Mouse (Mus musculus): ENCODE results near the gene Trabd2b. TPM values are rescaled to one million over a fixed set of nuclear protein-coding genes. Genes with fewer than 3 reads are reported as not detected.

The Trabd2b gene
- polyA plus RNA-seq, 1 experiment = 4.8 TPM

- H3K27ac ChIP-seq (ENCODE audit: insufficient read depth, low read length) = no peak overlapping the region
- no peaks in the 10 kb centered on the region for H3K27me3 ChIP-seq (ENCODE audit: control insufficient read depth, insufficient read depth, low read length)
- TF ChIP-seq CTCF (IDR thresholded peaks at IDR 0.05; ENCODE audit: borderline replicate concordance, insufficient read depth, low read depth, low read length) (no peak), POLR2A (IDR thresholded peaks at IDR 0.05; ENCODE audit: borderline replicate concordance, insufficient read depth, low read length) (no peak)
- no peak overlapping the region for H3K4me3 ChIP-seq (replicated peaks; ENCODE audit: insufficient read depth, low read depth, low read length)
- H3K4me1 ChIP-seq (ENCODE audit: control insufficient read depth, insufficient read depth, low read length) = peaks cover 5% of the 10 kb centered on the region
- no peak for DNase-seq
- WGBS = 42% methylated on average over 28 of the region's 28 CpGs
Measured at GRCm38 (mm10) chr4:114648532-114649074, 242.1 kb downstream of the Trabd2b start.

GRCm38 (mm10) chr4:114650551-114650950 lies 244.0 kb downstream of the Trabd2b start:
- peaks cover 5% of the 10 kb centered on the region for H3K4me1 ChIP-seq (ENCODE audit: control insufficient read depth, insufficient read depth, low read length)
- 38% methylated on average over 6 of the region's 6 CpGs for WGBS
- H3K4me3 ChIP-seq (replicated peaks; ENCODE audit: insufficient read depth, low read depth, low read length) = no peak overlapping the region
- no peak overlapping the region for H3K27ac ChIP-seq (ENCODE audit: insufficient read depth, low read length)
- peak in 1 of 2 experiments; percentile 8 for DNase-seq
- H3K27me3 ChIP-seq (ENCODE audit: control insufficient read depth, insufficient read depth, low read length) = no peaks in the 10 kb centered on the region
- TF ChIP-seq CTCF (IDR thresholded peaks at IDR 0.05; ENCODE audit: borderline replicate concordance, insufficient read depth, low read depth, low read length) = no peak
- no peak for TF ChIP-seq POLR2A (IDR thresholded peaks at IDR 0.05; ENCODE audit: borderline replicate concordance, insufficient read depth, low read length)

- no peak overlapping the region for H3K4me3 ChIP-seq (replicated peaks; ENCODE audit: insufficient read depth, low read depth, low read length)
- TF ChIP-seq CTCF (IDR thresholded peaks at IDR 0.05; ENCODE audit: borderline replicate concordance, insufficient read depth, low read depth, low read length) = no peak
- no peak for TF ChIP-seq POLR2A (IDR thresholded peaks at IDR 0.05; ENCODE audit: borderline replicate concordance, insufficient read depth, low read length)
- H3K27me3 ChIP-seq (ENCODE audit: control insufficient read depth, insufficient read depth, low read length) = no peaks in the 10 kb centered on the region
- peaks cover 5% of the 10 kb centered on the region for H3K4me1 ChIP-seq (ENCODE audit: control insufficient read depth, insufficient read depth, low read length)
- no peak overlapping the region for H3K27ac ChIP-seq (ENCODE audit: insufficient read depth, low read length)
- 62% methylated on average over 3 of the region's 3 CpGs for WGBS
- DNase-seq = no peak
Measured at GRCm38 (mm10) chr4:114651007-114651406, 244.5 kb downstream of the Trabd2b start.

GRCm38 (mm10) chr4:114651606-114652005 lies 245.1 kb downstream of the Trabd2b start:
- TF ChIP-seq CTCF (IDR thresholded peaks at IDR 0.05; ENCODE audit: borderline replicate concordance, insufficient read depth, low read depth, low read length) (no peak), POLR2A (IDR thresholded peaks at IDR 0.05; ENCODE audit: borderline replicate concordance, insufficient read depth, low read length) (no peak)
- Histone ChIP-seq H3K4me1 (ENCODE audit: control insufficient read depth, insufficient read depth, low read length) (peaks cover 5% of the 10 kb centered on the region), H3K27me3 (ENCODE audit: control insufficient read depth, insufficient read depth, low read length) (no peaks in the 10 kb centered on the region), H3K4me3 (replicated peaks; ENCODE audit: insufficient read depth, low read depth, low read length) (no peak overlapping the region), H3K27ac (ENCODE audit: insufficient read depth, low read length) (no peak overlapping the region)
- DNase-seq = peak in 1 of 2 experiments; percentile 51
- WGBS = 9% methylated on average over 5 of the region's 5 CpGs

GRCm38 (mm10) chr4:114652400-114652799 lies 245.9 kb downstream of the Trabd2b start:
- peaks cover 5% of the 10 kb centered on the region for H3K4me1 ChIP-seq (ENCODE audit: control insufficient read depth, insufficient read depth, low read length)
- TF ChIP-seq POLR2A (IDR thresholded peaks at IDR 0.05; ENCODE audit: borderline replicate concordance, insufficient read depth, low read length) (no peak), CTCF (IDR thresholded peaks at IDR 0.05; ENCODE audit: borderline replicate concordance, insufficient read depth, low read depth, low read length) (no peak)
- 76% methylated on average over 4 of the region's 4 CpGs for WGBS
- no peaks in the 10 kb centered on the region for H3K27me3 ChIP-seq (ENCODE audit: control insufficient read depth, insufficient read depth, low read length)
- DNase-seq = no peak
- no peak overlapping the region for H3K4me3 ChIP-seq (replicated peaks; ENCODE audit: insufficient read depth, low read depth, low read length)
- H3K27ac ChIP-seq (ENCODE audit: insufficient read depth, low read length) = no peak overlapping the region

- WGBS = 51% methylated on average over 2 of the region's 2 CpGs
- TF ChIP-seq CTCF (IDR thresholded peaks at IDR 0.05; ENCODE audit: borderline replicate concordance, insufficient read depth, low read depth, low read length) (no peak), POLR2A (IDR thresholded peaks at IDR 0.05; ENCODE audit: borderline replicate concordance, insufficient read depth, low read length) (no peak)
- no peak overlapping the region for H3K4me3 ChIP-seq (replicated peaks; ENCODE audit: insufficient read depth, low read depth, low read length)
- H3K27me3 ChIP-seq (ENCODE audit: control insufficient read depth, insufficient read depth, low read length) = no peaks in the 10 kb centered on the region
- H3K27ac ChIP-seq (ENCODE audit: insufficient read depth, low read length) = no peak overlapping the region
- H3K4me1 ChIP-seq (ENCODE audit: control insufficient read depth, insufficient read depth, low read length) = no peaks in the 10 kb centered on the region
- DNase-seq = no peak
Measured at GRCm38 (mm10) chr4:114657933-114658332, 251.4 kb downstream of the Trabd2b start.

- Histone ChIP-seq H3K27ac (ENCODE audit: insufficient read depth, low read length) (no peak overlapping the region), H3K27me3 (ENCODE audit: control insufficient read depth, insufficient read depth, low read length) (no peaks in the 10 kb centered on the region), H3K4me1 (ENCODE audit: control insufficient read depth, insufficient read depth, low read length) (no peaks in the 10 kb centered on the region), H3K4me3 (replicated peaks; ENCODE audit: insufficient read depth, low read depth, low read length) (no peak overlapping the region)
- TF ChIP-seq CTCF (IDR thresholded peaks at IDR 0.05; ENCODE audit: borderline replicate concordance, insufficient read depth, low read depth, low read length) (no peak), POLR2A (IDR thresholded peaks at IDR 0.05; ENCODE audit: borderline replicate concordance, insufficient read depth, low read length) (no peak)
- 10% methylated on average over 5 of the region's 5 CpGs for WGBS
- no peak for DNase-seq
Measured at GRCm38 (mm10) chr4:114659876-114660275, 253.4 kb downstream of the Trabd2b start.
